Mouse (Mus musculus) cerebellum, adult 9-11 months (tissue): Measurements from ENCODE around the gene Zdhhc20.
A peak's percentile ranks its signal among the peaks of the same experiment; 100 is the strongest.
"Not testable (repeated sequence)": the region's sequence is repeated elsewhere in the genome, so short reads cannot be mapped to it uniquely, and the experiment has no call there.

ENCODE experiments used
- DNase-seq: peaks from one replicate; pipeline ENCODE4 v3.0.0; 2022

The Zdhhc20 gene

GRCm38 (mm10) chr14:57889541-57890010 lies 500 bp downstream of the Zdhhc20 start:
- no peak for DNase-seq

- no peak for DNase-seq
Measured at GRCm38 (mm10) chr14:57887171-57887570, 2.9 kb downstream of the Zdhhc20 start.

GRCm38 (mm10) chr14:57886032-57886431 lies 4.0 kb downstream of the Zdhhc20 start:
- DNase-seq = no peak

- no peak for DNase-seq
Measured at GRCm38 (mm10) chr14:57883341-57883740, 6.7 kb downstream of the Zdhhc20 start.

GRCm38 (mm10) chr14:57882720-57883119 lies 7.4 kb downstream of the Zdhhc20 start:
- DNase-seq = no peak

GRCm38 (mm10) chr14:57881793-57882192 lies 8.3 kb downstream of the Zdhhc20 start:
- DNase-seq = peak; percentile 55

- DNase-seq = no peak
Measured at GRCm38 (mm10) chr14:57881074-57881473, 9.0 kb downstream of the Zdhhc20 start.

GRCm38 (mm10) chr14:57877921-57878320 lies 12.2 kb downstream of the Zdhhc20 start:
- no peak for DNase-seq

- DNase-seq = peak; percentile 56
Measured at GRCm38 (mm10) chr14:57866676-57867276, 23.3 kb downstream of the Zdhhc20 start.

- no peak for DNase-seq
Measured at GRCm38 (mm10) chr14:57865256-57865655, 24.8 kb downstream of the Zdhhc20 start.

- DNase-seq = no peak
Measured at GRCm38 (mm10) chr14:57863129-57863528, 26.9 kb downstream of the Zdhhc20 start.

- DNase-seq = no peak
Measured at GRCm38 (mm10) chr14:57861987-57862412, 28.1 kb downstream of the Zdhhc20 start.

GRCm38 (mm10) chr14:57859520-57859919 lies 30.6 kb downstream of the Zdhhc20 start:
- no peak for DNase-seq

- no peak for DNase-seq
Measured at GRCm38 (mm10) chr14:57858601-57859000, 31.5 kb downstream of the Zdhhc20 start.

- not testable (repeated sequence) for DNase-seq
Measured at GRCm38 (mm10) chr14:57856037-57856436, 34.0 kb downstream of the Zdhhc20 start.

- no peak for DNase-seq
Measured at GRCm38 (mm10) chr14:57852961-57853360, 37.1 kb downstream of the Zdhhc20 start.

GRCm38 (mm10) chr14:57850330-57850729 lies 39.7 kb downstream of the Zdhhc20 start:
- DNase-seq = no peak

- no peak for DNase-seq
Measured at GRCm38 (mm10) chr14:57848646-57849045, 41.4 kb downstream of the Zdhhc20 start.

GRCm38 (mm10) chr14:57848061-57848460 lies 42.0 kb downstream of the Zdhhc20 start:
- DNase-seq = not testable (repeated sequence)

GRCm38 (mm10) chr14:57844535-57844934 lies 45.5 kb downstream of the Zdhhc20 start:
- DNase-seq = no peak

- no peak for DNase-seq
Measured at GRCm38 (mm10) chr14:57835157-57835556, 54.9 kb downstream of the Zdhhc20 start.

GRCm38 (mm10) chr14:57833526-57833925 lies 56.5 kb downstream of the Zdhhc20 start:
- no peak for DNase-seq

GRCm38 (mm10) chr14:57827284-57827683 lies 62.8 kb downstream of the Zdhhc20 start:
- DNase-seq = no peak

- DNase-seq = peak; percentile 89
Measured at GRCm38 (mm10) chr14:57825788-57826751, 64.0 kb downstream of the Zdhhc20 start, which contains the start of the genes Ska3 and Mrpl57. Gene Ska3 (minus strand): TSS chr14:57826185. Gene Mrpl57 (plus strand): TSS chr14:57826234.
